Mouse (Mus musculus): ENCODE measurements around the gene Slc48a1. TPM values are rescaled to one million over a fixed set of nuclear protein-coding genes. Genes with fewer than 3 reads are reported as not detected.

Gene Slc48a1
- polyA plus RNA-seq, 1 experiment from 2014 or later, result 32.2 TPM

DNA sequence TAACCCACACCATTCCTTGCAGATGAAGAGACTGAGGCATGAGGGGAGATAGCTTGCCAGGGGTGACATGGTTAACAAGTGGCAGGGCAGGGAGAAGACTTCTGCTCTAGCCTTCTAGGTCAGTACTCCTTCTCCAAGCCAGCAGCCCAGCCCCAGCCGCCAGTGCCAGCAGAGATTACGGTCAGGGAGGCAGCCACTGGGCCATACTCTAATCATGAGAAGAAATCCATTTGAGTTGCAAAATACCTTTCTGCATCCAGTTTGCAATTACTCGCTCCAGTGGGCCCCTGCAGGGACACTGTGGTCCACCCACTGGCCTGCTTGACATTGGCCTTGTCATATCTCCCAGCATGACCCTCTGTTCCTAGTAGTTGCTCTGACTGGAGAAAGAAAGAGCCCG, 60.1 kb downstream of the Slc48a1 start:
- Histone ChIP-seq H3K9me3 (no peaks in the 10 kb centered on the region), H3K36me3 (replicated peaks) (no peaks in the 10 kb centered on the region), H3K27ac (no peak overlapping the region), H3K4me3 (no peak overlapping the region), H3K4me1 (peaks cover 43% of the 10 kb centered on the region), H3K27me3 (ENCODE audit: poor library complexity, severe bottlenecking) (peaks cover 14% of the 10 kb centered on the region)
- 76% methylated on average over 4 of the region's 4 CpGs for WGBS
- no peak for DNase-seq (ENCODE audit: extremely low spot score, low spot score)

DNA sequence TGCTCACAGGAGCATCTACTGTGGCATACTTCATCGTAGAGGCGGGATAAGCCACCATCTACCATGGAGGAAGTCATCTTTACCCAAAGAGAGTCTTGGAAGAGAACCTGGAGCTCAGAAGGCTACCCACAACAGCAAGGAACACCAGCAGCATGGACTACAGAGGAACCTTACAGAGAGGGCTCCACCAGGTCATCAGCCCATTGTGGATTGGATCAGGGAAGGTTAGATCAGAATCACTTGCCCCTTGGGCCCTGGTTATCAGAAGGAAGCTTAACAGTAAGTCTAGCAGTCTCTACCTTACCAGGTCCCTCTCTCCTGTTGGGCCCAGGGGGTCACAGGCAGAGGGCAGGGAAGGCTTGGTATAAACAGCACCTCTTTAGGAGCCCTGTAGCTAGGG, 60.7 kb downstream of the Slc48a1 start:
- H3K4me1 ChIP-seq, result peaks cover 45% of the 10 kb centered on the region
- no peaks in the 10 kb centered on the region for H3K9me3 ChIP-seq
- H3K27me3 ChIP-seq (ENCODE audit: poor library complexity, severe bottlenecking), result peaks cover 8% of the 10 kb centered on the region
- WGBS, result 91% methylated on average over 2 of the region's 2 CpGs
- H3K36me3 ChIP-seq (replicated peaks), result no peaks in the 10 kb centered on the region
- H3K4me3 ChIP-seq, result no peak overlapping the region
- no peak for DNase-seq (ENCODE audit: extremely low spot score, low spot score)
- H3K27ac ChIP-seq, result peak overlapping the region; percentile 26; the same call in 1 of the 2 replicates

- Histone ChIP-seq H3K4me3 (no peak overlapping the region), H3K27ac (peak overlapping the region; percentile 26; the same call in 1 of the 2 replicates)
Observed at GRCm38 (mm10) chr15:97839473-97839872, 61.2 kb downstream of the Slc48a1 start.

DNA sequence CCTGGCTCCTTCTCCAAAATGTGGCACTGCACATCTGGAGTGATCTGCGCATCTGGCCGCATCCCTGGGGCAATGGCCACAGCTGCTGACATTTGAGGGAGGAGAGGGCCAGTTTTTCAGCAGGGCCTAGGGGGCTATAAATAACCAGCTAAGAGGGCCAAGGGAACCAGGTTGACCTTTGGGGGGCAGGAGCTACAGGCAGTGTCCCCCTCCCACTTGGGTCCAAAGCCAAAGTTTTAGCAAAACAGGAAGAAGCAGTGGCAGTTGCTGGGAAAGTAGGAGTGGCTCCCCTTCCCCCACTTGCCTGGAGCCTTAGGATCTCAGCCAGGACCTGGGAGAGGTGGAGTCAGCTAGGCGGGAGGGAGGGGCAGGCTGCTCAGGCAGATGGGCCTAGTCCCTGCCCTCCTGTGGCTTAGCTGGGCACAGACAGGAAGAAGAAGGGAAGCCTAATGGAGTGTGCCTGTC, 61.7 kb downstream of the Slc48a1 start:
- WGBS, result 44% methylated on average over 3 of the region's 3 CpGs
- peaks cover under 1% of the 10 kb centered on the region; the same call in 1 of the 2 replicates for H3K27me3 ChIP-seq (ENCODE audit: poor library complexity, severe bottlenecking)
- DNase-seq (ENCODE audit: extremely low spot score, low spot score), result no peak
- H3K36me3 ChIP-seq (replicated peaks), result no peaks in the 10 kb centered on the region
- no peaks in the 10 kb centered on the region for H3K9me3 ChIP-seq
- no peak overlapping the region for H3K4me3 ChIP-seq
- H3K4me1 ChIP-seq, result peaks cover 48% of the 10 kb centered on the region
- H3K27ac ChIP-seq, result 0 out of 2 replicates have a peak overlapping the region, but pooled peaks have one; percentile 36

More at GRCm38 (mm10) chr15:97839473-97839872, 61.2 kb downstream of the Slc48a1 start:
- no peaks in the 10 kb centered on the region for H3K36me3 ChIP-seq (replicated peaks)
- DNase-seq (ENCODE audit: extremely low spot score, low spot score), result no peak
- peaks cover 48% of the 10 kb centered on the region for H3K4me1 ChIP-seq
- no peaks in the 10 kb centered on the region for H3K9me3 ChIP-seq
- 71% methylated on average over 4 of the region's 4 CpGs for WGBS
- H3K27me3 ChIP-seq (ENCODE audit: poor library complexity, severe bottlenecking), result peaks cover 5% of the 10 kb centered on the region; the same call in 1 of the 2 replicates

- 100% methylated on average over 1 of the region's 1 CpGs for WGBS
- no peaks in the 10 kb centered on the region for H3K36me3 ChIP-seq (replicated peaks)
- H3K27ac ChIP-seq, result peak overlapping the region; percentile 12; the same call in 1 of the 2 replicates
- H3K27me3 ChIP-seq (ENCODE audit: poor library complexity, severe bottlenecking), result no peaks in the 10 kb centered on the region
- H3K9me3 ChIP-seq, result no peaks in the 10 kb centered on the region
- peaks cover 48% of the 10 kb centered on the region for H3K4me1 ChIP-seq
- DNase-seq (ENCODE audit: extremely low spot score, low spot score), result no peak
- H3K4me3 ChIP-seq, result no peak overlapping the region
Observed at GRCm38 (mm10) chr15:97840781-97841180, 62.5 kb downstream of the Slc48a1 start.

GRCm38 (mm10) chr15:97841383-97841782, 63.1 kb downstream of the Slc48a1 start:
- Histone ChIP-seq H3K4me1 (peaks cover 44% of the 10 kb centered on the region), H3K27me3 (ENCODE audit: poor library complexity, severe bottlenecking) (no peaks in the 10 kb centered on the region), H3K36me3 (replicated peaks) (no peaks in the 10 kb centered on the region), H3K9me3 (no peaks in the 10 kb centered on the region), H3K27ac (no peak overlapping the region), H3K4me3 (no peak overlapping the region)
- 96% methylated on average over 6 of the region's 6 CpGs for WGBS
- DNase-seq (ENCODE audit: extremely low spot score, low spot score), result no peak

DNA sequence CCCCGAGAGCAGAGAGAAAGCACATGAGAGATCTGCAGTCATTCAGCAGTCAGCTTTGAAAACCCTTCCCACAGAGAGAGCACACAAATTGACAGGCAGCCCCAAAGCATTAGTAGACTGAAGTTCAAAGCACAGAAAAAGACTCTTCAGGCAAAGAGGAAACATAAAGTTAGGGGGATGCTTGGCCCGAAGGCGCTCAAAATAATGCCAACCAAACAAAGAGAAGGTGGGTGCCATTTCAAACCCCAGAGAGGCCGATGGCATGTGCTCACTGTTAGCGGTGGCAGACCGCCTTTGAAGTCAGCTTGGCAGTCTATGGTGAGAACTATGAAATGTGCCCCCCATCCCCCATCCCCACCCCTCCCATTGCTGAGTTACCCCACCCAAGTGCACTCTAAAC, 63.7 kb downstream of the Slc48a1 start:
- no peak for DNase-seq (ENCODE audit: extremely low spot score, low spot score)
- WGBS, result 95% methylated on average over 6 of the region's 6 CpGs
- no peak overlapping the region for H3K27ac ChIP-seq
- no peaks in the 10 kb centered on the region for H3K36me3 ChIP-seq (replicated peaks)
- peaks cover 40% of the 10 kb centered on the region for H3K4me1 ChIP-seq
- no peak overlapping the region for H3K4me3 ChIP-seq
- H3K9me3 ChIP-seq, result no peaks in the 10 kb centered on the region
- H3K27me3 ChIP-seq (ENCODE audit: poor library complexity, severe bottlenecking), result no peaks in the 10 kb centered on the region

Other genes starting within 250 kb of the Slc48a1 start
- 40.7 and 41.9 TPM in 2 replicates for gene Rpap3, start 72.7 kb upstream of the Slc48a1 start, polyA plus RNA-seq (2016; fragmentation: Nextera tagmentation; extraction: Ambion mirVana)
- 0.11 and 0.12 TPM in 2 replicates for gene Endou, start 47.2 kb upstream of the Slc48a1 start, polyA plus RNA-seq (2016; fragmentation: Nextera tagmentation; extraction: Ambion mirVana)
- gene Rapgef3, start 10.5 kb upstream of the Slc48a1 start, polyA plus RNA-seq (2016; fragmentation: Nextera tagmentation; extraction: Ambion mirVana), result 5.4 and 6.3 TPM in 2 replicates
- 21.6 and 25.3 TPM in 2 replicates for gene Hdac7, start 66.0 kb downstream of the Slc48a1 start, polyA plus RNA-seq (2016; fragmentation: Nextera tagmentation; extraction: Ambion mirVana)
- gene Vdr, start 132.1 kb downstream of the Slc48a1 start, polyA plus RNA-seq (2016; fragmentation: Nextera tagmentation; extraction: Ambion mirVana), result 0.49 and 0.67 TPM in 2 replicates
- gene Tmem106c, start 185.7 kb downstream of the Slc48a1 start, polyA plus RNA-seq (2016; fragmentation: Nextera tagmentation; extraction: Ambion mirVana), result 39.2 and 43.2 TPM in 2 replicates
- gene Col2a1, start 226.2 kb downstream of the Slc48a1 start, polyA plus RNA-seq (2016; fragmentation: Nextera tagmentation; extraction: Ambion mirVana), result 183 and 190 TPM in 2 replicates